Mouse (Mus musculus): Measurements from ENCODE around the gene Rps19bp1.

Gene Rps19bp1

GRCm38 (mm10) chr15:80256656-80257601, 7.2 kb downstream of the Rps19bp1 start:
- no peak for DNase-seq (ENCODE audit: low spot score)

- no peak for DNase-seq (ENCODE audit: low spot score)
Observed at GRCm38 (mm10) chr15:80256242-80256641, 7.9 kb downstream of the Rps19bp1 start.

GRCm38 (mm10) chr15:80255646-80256121, 8.4 kb downstream of the Rps19bp1 start:
- DNase-seq (ENCODE audit: low spot score) = peak; percentile 87

- DNase-seq (ENCODE audit: low spot score) = peak; percentile 99
Observed at GRCm38 (mm10) chr15:80254847-80255645, 9.1 kb downstream of the Rps19bp1 start, which contains the start of gene Atf4. TSS of gene Atf4 (plus strand) at chr15:80255184.

GRCm38 (mm10) chr15:80254207-80254606, 9.9 kb downstream of the Rps19bp1 start:
- no peak for DNase-seq (ENCODE audit: low spot score)

- DNase-seq (ENCODE audit: low spot score) = peak; percentile 63
Observed at GRCm38 (mm10) chr15:80253530-80253929, 10.6 kb downstream of the Rps19bp1 start.

- DNase-seq (ENCODE audit: low spot score) = no peak
Observed at GRCm38 (mm10) chr15:80250586-80250985, 13.5 kb downstream of the Rps19bp1 start.

GRCm38 (mm10) chr15:80249672-80250071, 14.4 kb downstream of the Rps19bp1 start:
- DNase-seq (ENCODE audit: low spot score) = no peak

- DNase-seq (ENCODE audit: low spot score) = no peak
Observed at GRCm38 (mm10) chr15:80248596-80248995, 15.5 kb downstream of the Rps19bp1 start.

- no peak for DNase-seq (ENCODE audit: low spot score)
Observed at GRCm38 (mm10) chr15:80248135-80248534, 16.0 kb downstream of the Rps19bp1 start.

- no peak for DNase-seq (ENCODE audit: low spot score)
Observed at GRCm38 (mm10) chr15:80235535-80235934, 28.6 kb downstream of the Rps19bp1 start, which contains the start of gene AC140267.1. TSS of gene AC140267.1 (plus strand) at chr15:80235835.

GRCm38 (mm10) chr15:80233733-80234509, 30.2 kb downstream of the Rps19bp1 start, which contains the start of gene Mief1:
TSS of gene Mief1 (plus strand) at chr15:80234018.
- peak; percentile 97 for DNase-seq (ENCODE audit: low spot score)

- no peak for DNase-seq (ENCODE audit: low spot score)
Observed at GRCm38 (mm10) chr15:80233053-80233452, 31.1 kb downstream of the Rps19bp1 start.

GRCm38 (mm10) chr15:80232331-80232730, 31.8 kb downstream of the Rps19bp1 start:
- peak; percentile 75 for DNase-seq (ENCODE audit: low spot score)

- peak; percentile 5 for DNase-seq (ENCODE audit: low spot score)
Observed at GRCm38 (mm10) chr15:80228071-80228800, 35.9 kb downstream of the Rps19bp1 start.

GRCm38 (mm10) chr15:80225796-80226195, 38.3 kb downstream of the Rps19bp1 start:
- DNase-seq (ENCODE audit: low spot score) = peak; percentile 84

- peak; percentile 80 for DNase-seq (ENCODE audit: low spot score)
Observed at GRCm38 (mm10) chr15:80225208-80225607, 38.9 kb downstream of the Rps19bp1 start.

- DNase-seq (ENCODE audit: low spot score) = no peak
Observed at GRCm38 (mm10) chr15:80223751-80224150, 40.4 kb downstream of the Rps19bp1 start.

- DNase-seq (ENCODE audit: low spot score) = no peak
Observed at GRCm38 (mm10) chr15:80221031-80221430, 43.1 kb downstream of the Rps19bp1 start.

GRCm38 (mm10) chr15:80219705-80220657, 44.1 kb downstream of the Rps19bp1 start:
- no peak for DNase-seq (ENCODE audit: low spot score)
